Mouse (Mus musculus): ENCODE data around the gene Mag.

GRCm38 (mm10) chr7:30952441-30953265 lies 38.0 kb upstream of the Mag start:
- TF ChIP-seq CTCF (IDR thresholded peaks at IDR 0.05; ENCODE audit: control insufficient read depth, insufficient read depth, low read length) (no peak), POLR2A (IDR thresholded peaks at IDR 0.05; ENCODE audit: borderline replicate concordance, control insufficient read depth, low read depth, low read length) (no peak)

All from bone marrow, adult 2 months (tissue).